Mouse (Mus musculus) kidney, embryonic 14.5 days (tissue): ENCODE results near the gene E330017A01Rik. TPM values are rescaled to one million over a fixed set of nuclear protein-coding genes. Genes with fewer than 3 reads are reported as not detected.
"Not testable (repeated sequence)": the region's sequence is repeated elsewhere in the genome, so short reads cannot be mapped to it uniquely, and the experiment has no call there.

Source experiments
- ATAC-seq: fragments of 200-750 bp; cut with Nextera tagmentation; 2 replicates; pipeline ENCODE4 v1.8.0; 2017; ENCODE audit warnings: moderate number of reproducible peaks, mild to moderate bottlenecking, moderate TSS enrichment, moderate library complexity; ENCODE audit not compliant: low FRiP score, low TSS enrichment
- H3K27ac ChIP-seq: fragments of 300-500 bp; sonication (generic); 2 replicates; pipeline ENCODE4 v1.5.1; 2014; ENCODE audit warnings: low read depth, mild to moderate bottlenecking, low read length, moderate library complexity, mixed read lengths
- H3K27me3 ChIP-seq: fragments of 300-500 bp; sonication (generic); 2 replicates; pipeline ENCODE4 v1.6.1; 2014; ENCODE audit warnings: mild to moderate bottlenecking, low read length; ENCODE audit not compliant: control insufficient read depth, insufficient read depth
- H3K36me3 ChIP-seq: fragments of 300-500 bp; sonication (generic); 2 replicates; pipeline ENCODE4 v1.6.1; 2014; ENCODE audit warnings: low read length, mixed read lengths; ENCODE audit not compliant: control insufficient read depth, insufficient read depth
- H3K4me1 ChIP-seq: fragments of 300-500 bp; sonication (generic); 2 replicates; pipeline ENCODE4 v1.6.1; 2014; ENCODE audit warnings: low read length, mixed read lengths; ENCODE audit not compliant: control insufficient read depth, insufficient read depth
- H3K4me2 ChIP-seq: fragments of 300-500 bp; sonication (generic); replicated peaks from 2 replicates; pipeline ENCODE4 v1.6.1; 2014; ENCODE audit warnings: low read depth, mild to moderate bottlenecking, low read length
- H3K4me3 ChIP-seq: fragments of 300-500 bp; sonication (generic); 2 replicates; pipeline ENCODE4 v1.5.1; 2014; ENCODE audit warnings: mild to moderate bottlenecking, low read length
- H3K9ac ChIP-seq: fragments of 300-500 bp; sonication (generic); 2 replicates; pipeline ENCODE4 v1.6.1; 2014; ENCODE audit warnings: low read depth, mild to moderate bottlenecking, low read length, moderate library complexity
- H3K9me3 ChIP-seq: fragments of 300-500 bp; sonication (generic); 2 replicates; pipeline ENCODE4 v1.6.1; 2016; ENCODE audit warnings: low read length; ENCODE audit not compliant: control insufficient read depth
- WGBS: fragments of 180-500 bp; shearing (Covaris S2); extraction: QIAGEN DNeasy Blood & Tissue Kit; methylation state at CpG from one replicate; pipeline ENCODE4 v1.1.7; 2014; 5-methylcytosine and 5-hydroxymethylcytosine counted together
- polyA plus RNA-seq: library from polyadenylated mRNA; unstranded; fragments of >200 nt; fragmentation: Nextera tagmentation; extraction: Ambion mirVana; gene quantifications from 2 replicates; pipeline ENCODE4 v1.2.1, GENCODE M21; 2014

E330017A01Rik gene
- polyA plus RNA-seq, 1 experiment from 2014 or later: 0.39 TPM

DNA sequence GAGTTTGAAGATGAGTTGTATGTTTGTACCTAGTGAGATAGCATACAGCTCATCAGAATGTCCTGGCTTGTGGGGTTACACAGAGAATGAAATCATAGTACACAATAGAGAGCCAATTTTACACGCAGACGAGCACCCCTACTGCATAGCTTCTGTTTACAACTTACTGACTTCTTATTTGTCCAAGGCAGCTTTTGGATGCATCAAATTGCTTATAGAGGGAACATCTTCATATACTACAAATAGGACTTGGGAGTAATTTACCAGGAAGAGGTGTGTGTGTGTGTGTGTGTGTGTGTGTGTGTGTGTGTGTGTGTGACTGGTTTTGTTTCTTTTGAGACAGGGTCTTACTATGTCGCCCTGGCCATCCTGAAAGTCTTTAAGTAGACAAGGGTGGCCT, 30.0 kb upstream of the E330017A01Rik start:
- no peak overlapping the region for H3K27ac ChIP-seq
- H3K36me3 ChIP-seq: peaks cover 2% of the 10 kb centered on the region; the same call in 1 of the 2 replicates
- no peak overlapping the region for H3K4me3 ChIP-seq
- 89% methylated on average over 3 of the region's 3 CpGs for WGBS
- no peak overlapping the region for H3K9ac ChIP-seq
- no peak for ATAC-seq
- no peaks in the 10 kb centered on the region for H3K9me3 ChIP-seq
- H3K27me3 ChIP-seq: no peaks in the 10 kb centered on the region
- no peak overlapping the region for H3K4me2 ChIP-seq
- H3K4me1 ChIP-seq: peaks cover 7% of the 10 kb centered on the region; the same call in 1 of the 2 replicates

- not testable (repeated sequence) for H3K9ac ChIP-seq, H3K27ac ChIP-seq, H3K9me3 ChIP-seq, ATAC-seq, H3K4me3 ChIP-seq, H3K36me3 ChIP-seq, H3K4me2 ChIP-seq, H3K4me1 ChIP-seq, H3K27me3 ChIP-seq
- WGBS: 82% methylated on average over 3 of the region's 3 CpGs
These were observed 28.1 kb upstream of the E330017A01Rik start for GRCm38 (mm10) chr16:58666681-58667080.

- H3K9ac ChIP-seq, H3K4me3 ChIP-seq, ATAC-seq, H3K27ac ChIP-seq, H3K27me3 ChIP-seq, H3K4me2 ChIP-seq, H3K9me3 ChIP-seq, H3K4me1 ChIP-seq, H3K36me3 ChIP-seq: not testable (repeated sequence)
These were observed 26.6 kb upstream of the E330017A01Rik start for GRCm38 (mm10) chr16:58665137-58665536.

- no peak overlapping the region for H3K4me2 ChIP-seq
- ATAC-seq: no peak
- WGBS: 91% methylated on average over 2 of the region's 2 CpGs
- H3K27ac ChIP-seq: no peak overlapping the region
- H3K4me3 ChIP-seq: no peak overlapping the region
- H3K9me3 ChIP-seq: no peaks in the 10 kb centered on the region
- H3K27me3 ChIP-seq: no peaks in the 10 kb centered on the region
- H3K9ac ChIP-seq: no peak overlapping the region
- H3K4me1 ChIP-seq: no peaks in the 10 kb centered on the region
- no peaks in the 10 kb centered on the region for H3K36me3 ChIP-seq
These were observed 25.3 kb upstream of the E330017A01Rik start for GRCm38 (mm10) chr16:58663816-58664215.

DNA sequence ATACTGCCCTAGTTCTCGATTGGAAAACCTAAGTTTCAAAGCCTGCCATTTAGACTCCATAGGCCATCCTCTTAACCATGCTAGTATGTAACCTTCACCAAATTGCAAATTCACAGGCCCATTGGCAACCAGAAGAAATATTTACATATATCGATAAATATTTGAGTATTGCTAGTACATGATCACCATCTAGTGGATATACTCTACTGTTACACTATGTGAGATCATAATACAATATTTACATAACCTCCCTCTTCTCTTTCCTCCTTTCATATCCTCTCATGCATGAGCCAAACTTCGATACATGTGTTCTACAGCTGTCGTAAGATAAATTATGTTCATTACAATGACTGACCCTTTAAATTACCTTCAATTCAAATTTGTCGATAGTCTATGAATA, 24.5 kb upstream of the E330017A01Rik start:
- H3K4me2 ChIP-seq: no peak overlapping the region
- H3K36me3 ChIP-seq: no peaks in the 10 kb centered on the region
- H3K27me3 ChIP-seq: no peaks in the 10 kb centered on the region
- WGBS: 69% methylated on average over 5 of the region's 5 CpGs
- no peak overlapping the region for H3K27ac ChIP-seq
- no peak overlapping the region for H3K4me3 ChIP-seq
- no peaks in the 10 kb centered on the region for H3K4me1 ChIP-seq
- no peak overlapping the region for H3K9ac ChIP-seq
- ATAC-seq: no peak
- H3K9me3 ChIP-seq: no peaks in the 10 kb centered on the region

DNA sequence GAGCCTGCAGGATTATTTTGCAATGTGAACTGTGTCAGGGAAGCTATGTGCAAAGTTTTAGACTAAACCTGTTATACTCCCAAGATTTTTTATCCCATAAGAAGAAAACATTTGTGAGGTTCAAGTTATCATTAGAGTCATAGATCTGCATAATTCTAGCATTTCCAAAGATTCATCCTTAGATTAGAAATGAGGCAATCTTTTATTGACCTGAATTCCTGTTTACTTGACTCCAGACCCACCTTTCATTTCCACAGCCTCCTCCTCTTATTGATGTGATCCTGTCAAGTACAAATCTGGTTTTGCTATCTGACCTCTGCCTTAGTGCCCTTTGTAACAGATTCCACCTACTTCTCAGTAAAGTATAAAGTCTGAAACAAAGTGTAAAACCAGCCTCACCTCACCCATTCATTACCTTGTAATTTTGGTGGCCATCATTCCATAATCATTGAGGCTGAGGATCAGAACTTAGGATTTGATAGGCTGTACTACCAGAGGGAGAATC, 23.8 kb upstream of the E330017A01Rik start:
- Histone ChIP-seq H3K4me3 (no peak overlapping the region), H3K9me3 (no peaks in the 10 kb centered on the region), H3K36me3 (no peaks in the 10 kb centered on the region), H3K27ac (no peak overlapping the region), H3K9ac (no peak overlapping the region), H3K4me2 (no peak overlapping the region), H3K4me1 (no peaks in the 10 kb centered on the region), H3K27me3 (no peaks in the 10 kb centered on the region)
- no peak for ATAC-seq

GRCm38 (mm10) chr16:58661826-58662225, 23.3 kb upstream of the E330017A01Rik start:
- no peaks in the 10 kb centered on the region for H3K36me3 ChIP-seq
- WGBS: 80% methylated on average over 5 of the region's 5 CpGs
- H3K4me1 ChIP-seq: no peaks in the 10 kb centered on the region
- no peaks in the 10 kb centered on the region for H3K9me3 ChIP-seq
- H3K4me2 ChIP-seq: no peak overlapping the region
- no peak for ATAC-seq
- no peak overlapping the region for H3K4me3 ChIP-seq
- H3K27me3 ChIP-seq: no peaks in the 10 kb centered on the region
- no peak overlapping the region for H3K27ac ChIP-seq
- H3K9ac ChIP-seq: no peak overlapping the region

DNA sequence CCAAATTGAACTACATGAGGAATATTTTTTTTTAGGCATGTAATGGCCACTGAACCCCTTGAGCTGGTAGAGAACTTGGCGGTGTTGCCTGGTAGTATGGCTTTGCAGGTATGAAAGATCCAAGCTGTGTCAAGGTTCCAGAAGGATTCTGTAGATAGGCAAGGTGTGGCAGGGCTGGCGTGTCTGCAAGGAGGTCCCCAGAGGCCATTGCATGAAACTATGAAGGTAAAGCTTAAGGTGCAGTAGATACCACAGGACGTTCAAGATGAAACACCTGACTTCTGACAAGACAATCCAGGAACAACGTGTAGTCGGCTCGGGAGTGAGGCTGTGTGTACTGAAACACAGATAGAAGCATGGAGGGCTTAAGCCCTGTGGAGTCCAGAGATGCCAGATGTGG, 20.1 kb upstream of the E330017A01Rik start:
- Histone ChIP-seq H3K9me3 (no peaks in the 10 kb centered on the region), H3K4me1 (no peaks in the 10 kb centered on the region), H3K4me3 (no peak overlapping the region), H3K36me3 (no peaks in the 10 kb centered on the region), H3K4me2 (no peak overlapping the region), H3K27me3 (no peaks in the 10 kb centered on the region), H3K27ac (no peak overlapping the region), H3K9ac (no peak overlapping the region)
- WGBS: 89% methylated on average over 6 of the region's 6 CpGs
- no peak for ATAC-seq

DNA sequence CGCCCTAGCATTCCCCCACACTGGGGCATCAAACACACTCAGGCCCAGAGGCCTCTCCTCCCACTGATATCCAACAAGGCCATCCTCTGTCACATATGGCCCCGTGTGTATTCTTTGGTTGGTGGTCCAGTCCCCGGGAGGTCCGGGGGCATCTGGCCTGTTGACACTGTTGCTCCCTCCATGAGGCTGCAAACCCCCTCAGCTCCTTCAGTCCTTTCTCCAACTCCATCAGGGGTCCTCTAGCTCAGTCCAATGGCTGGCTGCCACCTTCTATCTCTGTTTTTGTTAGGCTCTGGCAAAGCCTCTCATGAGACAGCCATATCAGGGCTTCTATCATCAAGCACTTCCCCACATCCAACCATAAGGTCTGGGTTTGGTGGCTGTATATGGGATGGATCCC, 18.0 kb upstream of the E330017A01Rik start:
- Histone ChIP-seq H3K36me3 (no peaks in the 10 kb centered on the region), H3K4me2 (no peak overlapping the region), H3K27ac (no peak overlapping the region), H3K9ac (no peak overlapping the region), H3K9me3 (no peaks in the 10 kb centered on the region), H3K27me3 (no peaks in the 10 kb centered on the region), H3K4me3 (no peak overlapping the region), H3K4me1 (no peaks in the 10 kb centered on the region)
- no peak for ATAC-seq
- WGBS: 91% methylated on average over 4 of the region's 4 CpGs

DNA sequence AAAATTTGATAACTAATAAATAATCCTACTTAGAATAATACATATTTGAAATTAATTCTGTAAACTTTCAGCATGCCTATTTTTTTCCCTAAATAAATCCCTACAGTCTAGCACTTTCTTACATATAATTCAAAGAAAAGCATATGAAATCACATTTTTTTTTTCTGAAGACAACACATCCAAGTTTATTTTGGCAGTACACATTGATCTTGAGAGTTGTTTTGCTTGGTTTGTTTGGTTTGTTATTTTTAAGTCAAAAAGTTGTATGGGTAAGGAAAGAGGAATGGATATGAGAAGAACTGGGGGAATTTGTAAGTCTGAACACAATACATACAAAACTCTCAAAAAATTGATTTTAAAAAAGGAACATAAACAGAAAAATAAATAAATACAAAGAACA, 17.2 kb upstream of the E330017A01Rik start:
- ATAC-seq: no peak
- Histone ChIP-seq H3K9ac (no peak overlapping the region), H3K4me2 (no peak overlapping the region), H3K4me1 (no peaks in the 10 kb centered on the region), H3K27ac (no peak overlapping the region), H3K4me3 (no peak overlapping the region), H3K27me3 (no peaks in the 10 kb centered on the region), H3K9me3 (no peaks in the 10 kb centered on the region), H3K36me3 (no peaks in the 10 kb centered on the region)
